Mouse (Mus musculus): Measurements from ENCODE around the gene Crim1.

DNA sequence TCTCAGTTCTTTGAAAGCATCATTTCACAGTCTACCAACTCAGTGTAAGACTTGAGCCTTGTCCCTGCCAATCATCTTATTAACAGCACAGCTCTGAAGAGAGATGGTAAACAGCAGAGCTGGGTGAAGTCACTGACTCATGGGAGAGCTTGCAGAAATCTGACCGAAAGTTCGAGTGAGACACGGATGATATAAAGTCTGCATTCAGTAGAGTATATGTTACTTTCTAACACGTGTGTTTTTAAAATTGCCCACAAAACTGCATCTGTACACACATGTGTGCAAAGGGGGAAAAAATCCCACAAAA is 75.4 kb downstream of the Crim1 start:
- TF ChIP-seq GATA1 (IDR thresholded peaks at IDR 0.05; ENCODE audit: borderline replicate concordance, low read length) (no peak), FLI1 (IDR thresholded peaks at IDR 0.05; ENCODE audit: low read length) (no peak)
